Mouse (Mus musculus): Measurements from ENCODE around the gene Kank2. TPM values are rescaled to one million over a fixed set of nuclear protein-coding genes. Genes with fewer than 3 reads are reported as not detected.

Gene Kank2
- polyA plus RNA-seq, 1 experiment from 2014 or later = 18.7 TPM

- H3K36me3 ChIP-seq (ENCODE audit: insufficient read depth, low read length) = peaks cover 33% of the 10 kb centered on the region
- H3K9ac ChIP-seq (replicated peaks; ENCODE audit: low read length) = no peak overlapping the region; the same call in 1 of the 2 replicates
- H3K4me3 ChIP-seq (ENCODE audit: low read length) = no peak overlapping the region
- no peak for ATAC-seq (ENCODE audit: low FRiP score, low TSS enrichment)
- H3K4me1 ChIP-seq (ENCODE audit: insufficient read depth, low read length) = peaks cover 35% of the 10 kb centered on the region
- H3K27me3 ChIP-seq (ENCODE audit: insufficient read depth, low read length) = no peaks in the 10 kb centered on the region
- H3K27ac ChIP-seq (ENCODE audit: low read length) = no peak overlapping the region
- 79% methylated on average over 7 of the region's 7 CpGs for WGBS
- no peaks in the 10 kb centered on the region for H3K9me3 ChIP-seq (ENCODE audit: low read length)
- no peak overlapping the region for H3K4me2 ChIP-seq (replicated peaks; ENCODE audit: low read depth, low read length)
Measured at GRCm38 (mm10) chr9:21729264-21729663, 69.3 kb downstream of the Kank2 start.

GRCm38 (mm10) chr9:21728261-21728832 is 70.2 kb downstream of the Kank2 start:
- ATAC-seq (ENCODE audit: low FRiP score, low TSS enrichment) = no peak
- Histone ChIP-seq H3K4me3 (ENCODE audit: low read length) (no peak overlapping the region), H3K4me1 (ENCODE audit: insufficient read depth, low read length) (peaks cover 35% of the 10 kb centered on the region)

GRCm38 (mm10) chr9:21726218-21726975 is 72.1 kb downstream of the Kank2 start:
- no peaks in the 10 kb centered on the region for H3K9me3 ChIP-seq (ENCODE audit: low read length)
- peak overlapping the region; percentile 35; the same call in 1 of the 2 replicates for H3K4me2 ChIP-seq (replicated peaks; ENCODE audit: low read depth, low read length)
- 68% methylated on average over 14 of the region's 14 CpGs for WGBS
- no peaks in the 10 kb centered on the region for H3K27me3 ChIP-seq (ENCODE audit: insufficient read depth, low read length)
- H3K27ac ChIP-seq (ENCODE audit: low read length) = no peak overlapping the region
- H3K9ac ChIP-seq (replicated peaks; ENCODE audit: low read length) = peak overlapping the region; percentile 50; the same call in 1 of the 2 replicates
- peaks cover 40% of the 10 kb centered on the region for H3K4me1 ChIP-seq (ENCODE audit: insufficient read depth, low read length)
- no peak for ATAC-seq (ENCODE audit: low FRiP score, low TSS enrichment)
- no peak overlapping the region for H3K4me3 ChIP-seq (ENCODE audit: low read length)
- 0 out of 2 replicates have a peak, but pooled peaks cover 10% of the 10 kb centered on the region for H3K36me3 ChIP-seq (ENCODE audit: insufficient read depth, low read length)

More at GRCm38 (mm10) chr9:21728261-21728832, 70.2 kb downstream of the Kank2 start:
- 82% methylated on average over 10 of the region's 10 CpGs for WGBS
- Histone ChIP-seq H3K36me3 (ENCODE audit: insufficient read depth, low read length) (peaks cover 23% of the 10 kb centered on the region), H3K9me3 (ENCODE audit: low read length) (no peaks in the 10 kb centered on the region), H3K4me2 (replicated peaks; ENCODE audit: low read depth, low read length) (no peak overlapping the region), H3K27me3 (ENCODE audit: insufficient read depth, low read length) (no peaks in the 10 kb centered on the region), H3K27ac (ENCODE audit: low read length) (no peak overlapping the region), H3K9ac (replicated peaks; ENCODE audit: low read length) (no peak overlapping the region)

- Histone ChIP-seq H3K36me3 (ENCODE audit: insufficient read depth, low read length) (0 out of 2 replicates have a peak, but pooled peaks cover 5% of the 10 kb centered on the region), H3K9me3 (ENCODE audit: low read length) (no peaks in the 10 kb centered on the region), H3K9ac (replicated peaks; ENCODE audit: low read length) (peak overlapping the region; percentile 35; the same call in 1 of the 2 replicates), H3K27me3 (ENCODE audit: insufficient read depth, low read length) (no peaks in the 10 kb centered on the region), H3K27ac (ENCODE audit: low read length) (no peak overlapping the region), H3K4me2 (replicated peaks; ENCODE audit: low read depth, low read length) (peak overlapping the region; percentile 67), H3K4me1 (ENCODE audit: insufficient read depth, low read length) (peaks cover 45% of the 10 kb centered on the region), H3K4me3 (ENCODE audit: low read length) (peak overlapping the region; percentile 62; the same call in 1 of the 2 replicates)
- ATAC-seq (ENCODE audit: low FRiP score, low TSS enrichment) = no peak
- 72% methylated on average over 23 of the region's 23 CpGs for WGBS
Measured at GRCm38 (mm10) chr9:21725224-21726121, 73.1 kb downstream of the Kank2 start.

- no peaks in the 10 kb centered on the region for H3K27me3 ChIP-seq (ENCODE audit: insufficient read depth, low read length)
- H3K9ac ChIP-seq (replicated peaks; ENCODE audit: low read length) = peak overlapping the region; percentile 80
- H3K36me3 ChIP-seq (ENCODE audit: insufficient read depth, low read length) = 0 out of 2 replicates have a peak, but pooled peaks cover 2% of the 10 kb centered on the region
- H3K4me2 ChIP-seq (replicated peaks; ENCODE audit: low read depth, low read length) = peak overlapping the region; percentile 67
- H3K4me1 ChIP-seq (ENCODE audit: insufficient read depth, low read length) = peaks cover 37% of the 10 kb centered on the region
- peak overlapping the region; percentile 96 for H3K27ac ChIP-seq (ENCODE audit: low read length)
- ATAC-seq (ENCODE audit: low FRiP score, low TSS enrichment) = peak; percentile 96
- 1% methylated on average over 18 of the region's 18 CpGs for WGBS
- H3K9me3 ChIP-seq (ENCODE audit: low read length) = no peaks in the 10 kb centered on the region
- peak overlapping the region; percentile 62 for H3K4me3 ChIP-seq (ENCODE audit: low read length)
Measured at GRCm38 (mm10) chr9:21724147-21724536, 74.4 kb downstream of the Kank2 start.

- Histone ChIP-seq H3K4me2 (replicated peaks; ENCODE audit: low read depth, low read length) (peak within 1 kb of the TSS; percentile 67), H3K4me3 (ENCODE audit: low read length) (peak within 1 kb of the TSS; percentile 62), H3K9me3 (ENCODE audit: low read length) (no peaks in the 10 kb centered on the region), H3K9ac (replicated peaks; ENCODE audit: low read length) (peak within 1 kb of the TSS; percentile 80), H3K36me3 (ENCODE audit: insufficient read depth, low read length) (0 out of 2 replicates have a peak, but pooled peaks cover 2% of the 10 kb centered on the region), H3K27ac (ENCODE audit: low read length) (peak within 1 kb of the TSS; percentile 96), H3K27me3 (ENCODE audit: insufficient read depth, low read length) (no peaks in the 10 kb centered on the region), H3K4me1 (ENCODE audit: insufficient read depth, low read length) (peaks cover 37% of the 10 kb centered on the region)
- ATAC-seq (ENCODE audit: low FRiP score, low TSS enrichment) = peak; percentile 89
- under 1% methylated on average over 47 of the region's 47 CpGs for WGBS
Measured at GRCm38 (mm10) chr9:21723377-21724146, 75.0 kb downstream of the Kank2 start, which contains the start of gene Ldlr. Ldlr (plus strand) TSS chr9:21723483.

- no peak overlapping the region for H3K4me3 ChIP-seq (ENCODE audit: low read length)
- 63% methylated on average over 2 of the region's 2 CpGs for WGBS
- no peak overlapping the region for H3K9ac ChIP-seq (replicated peaks; ENCODE audit: low read length)
- H3K4me2 ChIP-seq (replicated peaks; ENCODE audit: low read depth, low read length) = no peak overlapping the region
- no peaks in the 10 kb centered on the region for H3K36me3 ChIP-seq (ENCODE audit: insufficient read depth, low read length)
- ATAC-seq (ENCODE audit: low FRiP score, low TSS enrichment) = no peak
- peaks cover 26% of the 10 kb centered on the region for H3K4me1 ChIP-seq (ENCODE audit: insufficient read depth, low read length)
- 0 out of 2 replicates have a peak, but pooled peaks cover 2% of the 10 kb centered on the region for H3K9me3 ChIP-seq (ENCODE audit: low read length)
- H3K27ac ChIP-seq (ENCODE audit: low read length) = no peak overlapping the region
- no peaks in the 10 kb centered on the region for H3K27me3 ChIP-seq (ENCODE audit: insufficient read depth, low read length)
Measured at GRCm38 (mm10) chr9:21721036-21721435, 77.5 kb downstream of the Kank2 start.

- Histone ChIP-seq H3K27me3 (ENCODE audit: insufficient read depth, low read length) (no peaks in the 10 kb centered on the region), H3K4me2 (replicated peaks; ENCODE audit: low read depth, low read length) (no peak overlapping the region)
- WGBS = 78% methylated on average over 2 of the region's 2 CpGs
Measured at GRCm38 (mm10) chr9:21717015-21717414, 81.5 kb downstream of the Kank2 start.

More at GRCm38 (mm10) chr9:21717015-21717414, 81.5 kb downstream of the Kank2 start:
- Histone ChIP-seq H3K4me1 (ENCODE audit: insufficient read depth, low read length) (peaks cover 5% of the 10 kb centered on the region; the same call in 1 of the 2 replicates), H3K9me3 (ENCODE audit: low read length) (0 out of 2 replicates have a peak, but pooled peaks cover 2% of the 10 kb centered on the region), H3K27ac (ENCODE audit: low read length) (no peak overlapping the region), H3K36me3 (ENCODE audit: insufficient read depth, low read length) (0 out of 2 replicates have a peak, but pooled peaks cover 2% of the 10 kb centered on the region), H3K4me3 (ENCODE audit: low read length) (no peak overlapping the region), H3K9ac (replicated peaks; ENCODE audit: low read length) (no peak overlapping the region)
- no peak for ATAC-seq (ENCODE audit: low FRiP score, low TSS enrichment)

All from kidney, embryonic 16.5 days (tissue).